Mouse (Mus musculus): Measurements from ENCODE around the gene Odf3. TPM values are rescaled to one million over a fixed set of nuclear protein-coding genes. Genes with fewer than 3 reads are reported as not detected.

The Odf3 gene
- polyA plus RNA-seq, 1 experiment, result not detected

GRCm38 (mm10) chr7:140855860-140856784, 8.5 kb downstream of the Odf3 start, which contains the start of gene Gm45785:
Gene Gm45785 (minus strand): TSS chr7:140856331.
- Histone ChIP-seq H3K4me3 (ENCODE audit: insufficient read depth, low read length) (peak within 1 kb of the TSS; percentile 86), H3K27ac (ENCODE audit: insufficient read depth, low read depth, low read length) (peak within 1 kb of the TSS; percentile 83), H3K4me1 (ENCODE audit: control insufficient read depth, insufficient read depth, low read length) (peaks cover 12% of the 10 kb centered on the region; the same call in 1 of the 2 replicates)
- no peak for TF ChIP-seq CTCF (IDR thresholded peaks at IDR 0.05; ENCODE audit: low read depth, low read length)
- 0 out of 2 replicates have a peak, but pooled peaks have one; percentile 61 for TF ChIP-seq POLR2A (IDR thresholded peaks at IDR 0.05; ENCODE audit: borderline replicate concordance, low read depth, low read length)

- TF ChIP-seq POLR2A (IDR thresholded peaks at IDR 0.05; ENCODE audit: borderline replicate concordance, low read depth, low read length), result no peak
- TF ChIP-seq CTCF (IDR thresholded peaks at IDR 0.05; ENCODE audit: low read depth, low read length), result no peak
- Histone ChIP-seq H3K4me1 (ENCODE audit: control insufficient read depth, insufficient read depth, low read length) (peaks cover 12% of the 10 kb centered on the region; the same call in 1 of the 2 replicates), H3K27ac (ENCODE audit: insufficient read depth, low read depth, low read length) (peak within 1 kb of the TSS; percentile 83), H3K4me3 (ENCODE audit: insufficient read depth, low read length) (peak within 1 kb of the TSS; percentile 86)
Measured at GRCm38 (mm10) chr7:140856785-140857549, 9.4 kb downstream of the Odf3 start, which contains the start of gene Ric8a. Gene Ric8a (plus strand): TSS chr7:140856957.

DNA sequence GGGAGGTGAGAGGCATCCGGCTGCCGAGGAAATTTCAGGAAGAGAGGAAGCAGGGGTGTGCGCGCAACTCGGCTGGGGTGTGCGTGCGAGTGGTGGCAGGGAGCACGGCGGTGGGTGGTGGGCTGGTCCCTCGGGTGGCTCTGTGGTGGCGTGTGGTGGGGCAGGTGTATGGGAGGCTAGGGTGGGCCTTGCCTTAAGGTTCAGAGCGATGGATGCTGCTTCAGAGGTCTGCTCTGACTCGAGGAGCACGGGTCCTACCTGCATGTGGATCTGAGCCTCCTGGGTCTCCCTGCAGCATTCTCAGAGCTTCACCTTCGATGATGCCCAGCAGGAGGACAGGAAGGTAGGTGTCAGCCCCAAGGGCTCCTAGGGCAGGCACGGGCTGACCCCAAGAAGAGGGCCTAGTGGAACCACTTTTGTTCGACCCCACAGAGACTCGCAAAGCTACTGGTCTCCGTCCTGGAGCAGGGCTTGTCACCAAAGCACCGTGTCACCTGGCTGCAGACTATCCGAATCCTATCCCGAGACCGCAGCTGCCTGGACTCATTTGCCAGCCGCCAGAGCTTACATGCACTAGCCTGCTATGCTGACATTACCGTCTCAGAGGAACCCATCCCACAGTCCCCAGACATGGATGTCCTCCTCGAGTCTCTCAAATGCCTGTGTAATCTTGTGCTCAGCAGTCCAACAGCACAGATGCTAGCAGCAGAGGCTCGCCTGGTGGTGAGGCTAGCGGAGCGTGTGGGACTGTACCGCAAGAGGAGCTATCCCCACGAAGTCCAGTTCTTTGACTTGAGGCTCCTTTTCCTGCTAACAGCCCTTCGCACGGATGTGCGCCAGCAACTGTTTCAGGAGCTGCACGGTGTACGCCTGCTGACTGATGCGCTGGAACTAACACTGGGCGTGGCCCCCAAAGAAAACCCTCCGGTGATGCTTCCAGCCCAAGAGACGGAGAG, 10.2 kb downstream of the Odf3 start, which contains the start of gene Bet1l:
Gene Bet1l, minus strand, starts transcription at position 28 of the 956 bp plus-strand sequence.
- peaks cover 12% of the 10 kb centered on the region; the same call in 1 of the 2 replicates for H3K4me1 ChIP-seq (ENCODE audit: control insufficient read depth, insufficient read depth, low read length)
- TF ChIP-seq CTCF (IDR thresholded peaks at IDR 0.05; ENCODE audit: low read depth, low read length) (no peak), POLR2A (IDR thresholded peaks at IDR 0.05; ENCODE audit: borderline replicate concordance, low read depth, low read length) (no peak)
- H3K27ac ChIP-seq (ENCODE audit: insufficient read depth, low read depth, low read length), result peak within 1 kb of the TSS; percentile 83
- H3K4me3 ChIP-seq (ENCODE audit: insufficient read depth, low read length), result peak within 1 kb of the TSS; percentile 86

DNA sequence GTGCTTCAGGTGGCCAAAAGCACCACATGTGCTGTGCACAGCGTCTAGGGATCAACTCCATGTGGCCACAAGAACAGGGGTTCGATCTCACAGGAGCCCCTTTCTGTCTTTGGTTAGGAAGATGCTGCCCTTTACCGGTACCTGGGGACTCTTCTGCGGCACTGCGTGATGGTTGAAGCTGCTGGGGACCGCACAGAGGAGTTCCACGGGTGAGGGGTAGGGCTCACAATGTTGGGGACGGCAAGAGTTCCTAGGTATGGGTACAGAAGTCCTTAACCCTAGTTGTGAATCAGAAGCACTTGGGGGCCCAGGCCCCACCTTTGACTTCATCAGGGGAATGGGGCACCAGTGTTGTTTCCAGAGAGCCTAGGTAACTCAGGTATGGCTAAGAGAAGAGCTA, 11.1 kb downstream of the Odf3 start:
- TF ChIP-seq POLR2A (IDR thresholded peaks at IDR 0.05; ENCODE audit: borderline replicate concordance, low read depth, low read length) (no peak), CTCF (IDR thresholded peaks at IDR 0.05; ENCODE audit: low read depth, low read length) (no peak)
- Histone ChIP-seq H3K4me1 (ENCODE audit: control insufficient read depth, insufficient read depth, low read length) (peaks cover 12% of the 10 kb centered on the region; the same call in 1 of the 2 replicates), H3K27ac (ENCODE audit: insufficient read depth, low read depth, low read length) (no peak overlapping the region), H3K4me3 (ENCODE audit: insufficient read depth, low read length) (peak overlapping the region; percentile 86)

DNA sequence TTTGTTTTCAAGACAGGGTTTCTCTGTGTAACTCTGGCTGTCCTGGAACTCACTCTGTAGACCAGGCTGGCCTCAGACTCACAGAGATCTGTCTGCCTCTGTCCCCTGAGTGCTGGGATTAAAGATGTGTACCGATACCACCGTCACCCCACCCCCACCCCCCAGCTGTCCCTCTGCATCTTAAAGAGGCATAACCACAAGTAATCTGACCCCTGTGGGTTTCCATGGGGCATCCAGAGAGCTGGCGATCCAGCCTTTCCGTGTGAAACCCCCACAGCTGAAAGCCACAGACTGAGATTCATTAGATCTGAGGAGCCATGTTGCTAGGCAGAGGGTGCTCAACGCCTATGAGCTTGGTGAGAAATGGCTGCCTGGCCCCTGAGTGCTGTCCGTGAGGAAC, 12.4 kb downstream of the Odf3 start:
- no peak overlapping the region for H3K4me3 ChIP-seq (ENCODE audit: insufficient read depth, low read length)
- TF ChIP-seq POLR2A (IDR thresholded peaks at IDR 0.05; ENCODE audit: borderline replicate concordance, low read depth, low read length), result no peak
- peaks cover 10% of the 10 kb centered on the region; the same call in 1 of the 2 replicates for H3K4me1 ChIP-seq (ENCODE audit: control insufficient read depth, insufficient read depth, low read length)
- no peak overlapping the region for H3K27ac ChIP-seq (ENCODE audit: insufficient read depth, low read depth, low read length)

DNA sequence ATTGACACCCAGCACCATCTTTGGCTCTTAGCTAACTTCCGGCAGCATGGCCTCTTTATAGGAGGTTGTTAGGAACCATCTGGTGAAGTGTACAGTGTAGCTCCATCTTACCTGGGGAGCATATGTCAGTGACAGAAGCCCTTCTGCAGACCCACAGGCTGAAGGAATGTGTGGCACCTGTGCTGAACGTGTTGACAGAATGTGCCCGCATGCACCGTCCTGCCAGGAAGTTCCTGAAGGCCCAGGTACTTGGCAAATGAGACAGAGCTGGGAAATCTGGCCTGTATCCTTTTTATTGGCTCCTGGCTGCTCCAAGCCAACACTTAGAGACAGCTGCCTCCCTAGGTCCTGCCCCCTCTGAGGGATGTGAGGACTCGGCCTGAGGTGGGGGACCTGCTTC, 13.1 kb downstream of the Odf3 start:
- H3K4me3 ChIP-seq (ENCODE audit: insufficient read depth, low read length), result no peak overlapping the region
- TF ChIP-seq CTCF (IDR thresholded peaks at IDR 0.05; ENCODE audit: low read depth, low read length), result no peak
- TF ChIP-seq POLR2A (IDR thresholded peaks at IDR 0.05; ENCODE audit: borderline replicate concordance, low read depth, low read length), result no peak
- peaks cover 7% of the 10 kb centered on the region; the same call in 1 of the 2 replicates for H3K4me1 ChIP-seq (ENCODE audit: control insufficient read depth, insufficient read depth, low read length)
- H3K27ac ChIP-seq (ENCODE audit: insufficient read depth, low read depth, low read length), result no peak overlapping the region

- no peak for TF ChIP-seq POLR2A (IDR thresholded peaks at IDR 0.05; ENCODE audit: borderline replicate concordance, low read depth, low read length)
- no peak for TF ChIP-seq CTCF (IDR thresholded peaks at IDR 0.05; ENCODE audit: low read depth, low read length)
- Histone ChIP-seq H3K4me3 (ENCODE audit: insufficient read depth, low read length) (no peak overlapping the region), H3K27ac (ENCODE audit: insufficient read depth, low read depth, low read length) (no peak overlapping the region), H3K4me1 (ENCODE audit: control insufficient read depth, insufficient read depth, low read length) (no peaks in the 10 kb centered on the region)
Measured at GRCm38 (mm10) chr7:140864761-140865160, 17.2 kb downstream of the Odf3 start.

DNA sequence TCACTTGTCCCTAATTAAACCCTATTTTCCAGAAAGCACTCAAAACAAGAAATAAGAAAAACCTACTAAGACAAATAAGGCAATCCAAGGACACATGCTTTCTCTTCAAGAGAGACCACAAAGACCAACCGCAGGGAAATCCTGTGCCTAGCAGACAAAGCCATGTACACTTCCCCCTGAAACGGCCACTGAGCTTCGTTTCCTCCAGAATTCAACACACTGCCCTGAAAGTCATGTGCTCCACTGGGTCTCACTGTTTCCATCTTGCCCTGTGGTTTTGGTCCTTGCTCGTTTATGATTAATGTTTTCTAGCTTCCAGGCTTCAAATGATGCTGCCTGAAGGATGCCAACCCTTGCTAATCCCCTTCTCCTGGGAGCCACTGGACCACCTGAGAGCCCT, 26.6 kb downstream of the Odf3 start:
- peak overlapping the region; percentile 60 for H3K27ac ChIP-seq (ENCODE audit: insufficient read depth, low read depth, low read length)
- TF ChIP-seq CTCF (IDR thresholded peaks at IDR 0.05; ENCODE audit: low read depth, low read length) (no peak), POLR2A (IDR thresholded peaks at IDR 0.05; ENCODE audit: borderline replicate concordance, low read depth, low read length) (no peak)
- H3K4me1 ChIP-seq (ENCODE audit: control insufficient read depth, insufficient read depth, low read length), result peaks cover 48% of the 10 kb centered on the region
- no peak overlapping the region for H3K4me3 ChIP-seq (ENCODE audit: insufficient read depth, low read length)

- TF ChIP-seq POLR2A (IDR thresholded peaks at IDR 0.05; ENCODE audit: borderline replicate concordance, low read depth, low read length), result no peak
- TF ChIP-seq CTCF (IDR thresholded peaks at IDR 0.05; ENCODE audit: low read depth, low read length), result no peak
- H3K4me3 ChIP-seq (ENCODE audit: insufficient read depth, low read length), result no peak overlapping the region
- H3K27ac ChIP-seq (ENCODE audit: insufficient read depth, low read depth, low read length), result peak overlapping the region; percentile 33
- H3K4me1 ChIP-seq (ENCODE audit: control insufficient read depth, insufficient read depth, low read length), result peaks cover 58% of the 10 kb centered on the region
Measured at GRCm38 (mm10) chr7:140877364-140877763, 29.8 kb downstream of the Odf3 start.

Data from bone marrow macrophage, adult 2 months (primary cell).